Mouse (Mus musculus) midbrain, embryonic 14.5 days (tissue): ENCODE measurements around the gene Adamts12. TPM values are rescaled to one million over a fixed set of nuclear protein-coding genes. Genes with fewer than 3 reads are reported as not detected.
A peak's percentile ranks its signal among the peaks of the same experiment; 100 is the strongest.

Experiments used
- ATAC-seq: fragments of 200-750 bp; cut with Nextera tagmentation; 2 replicates; pipeline ENCODE4 v1.8.0; 2017; ENCODE audit warnings: moderate number of reproducible peaks, moderate library complexity; ENCODE audit not compliant: low FRiP score, low TSS enrichment
- DNase-seq: peaks from one replicate; pipeline ENCODE4 v3.0.0-alpha.2; 2015
- H3K27ac ChIP-seq: fragments of 300-500 bp; sonication (generic); replicated peaks from 2 replicates; pipeline ENCODE4 v1.5.1; 2014; ENCODE audit warnings: mild to moderate bottlenecking, low read depth, low read length, moderate library complexity
- H3K27me3 ChIP-seq: fragments of 300-500 bp; sonication (generic); 2 replicates; pipeline ENCODE4 v1.6.1; 2014; ENCODE audit warnings: low read length, control low read depth, mixed read lengths; ENCODE audit not compliant: control insufficient read depth, insufficient read depth
- H3K36me3 ChIP-seq: fragments of 300-500 bp; sonication (generic); 2 replicates; pipeline ENCODE4 v1.6.1; 2014; ENCODE audit warnings: low read length, control low read depth; ENCODE audit not compliant: control insufficient read depth, insufficient read depth
- H3K4me1 ChIP-seq: fragments of 300-500 bp; sonication (generic); 2 replicates; pipeline ENCODE4 v1.6.1; 2014; ENCODE audit warnings: mild to moderate bottlenecking, antibody characterized with exemption, low read length, control low read depth; ENCODE audit not compliant: control insufficient read depth, insufficient read depth
- H3K4me2 ChIP-seq: fragments of 300-500 bp; sonication (generic); 2 replicates; pipeline ENCODE4 v1.6.1; 2014; ENCODE audit warnings: mild to moderate bottlenecking, low read length, moderate library complexity
- H3K4me3 ChIP-seq: fragments of 300-500 bp; sonication (generic); replicated peaks from 2 replicates; pipeline ENCODE4 v1.5.1; 2014; ENCODE audit warnings: low read depth, low read length
- H3K9ac ChIP-seq: fragments of 300-500 bp; sonication (generic); replicated peaks from 2 replicates; pipeline ENCODE4 v1.6.1; 2014; ENCODE audit warnings: mild to moderate bottlenecking, low read length, moderate library complexity
- H3K9me3 ChIP-seq: fragments of 300-500 bp; sonication (generic); 2 replicates; pipeline ENCODE4 v1.6.1; 2016; ENCODE audit warnings: low read length, control low read depth, mixed read lengths; ENCODE audit not compliant: control insufficient read depth
- WGBS: fragments of 180-500 bp; shearing (Covaris S2); extraction: QIAGEN DNeasy Blood & Tissue Kit; methylation state at CpG from one replicate; pipeline ENCODE4 v1.1.7; 2014; 5-methylcytosine and 5-hydroxymethylcytosine counted together
- polyA plus RNA-seq: library from polyadenylated mRNA; unstranded; fragments of >200 nt; fragmentation: Nextera tagmentation; extraction: Ambion mirVana; gene quantifications from 2 replicates; pipeline ENCODE4 v1.2.1, GENCODE M21; 2014

The Adamts12 gene
- polyA plus RNA-seq, 1 experiment from 2014 or later = 2.8 TPM

DNA sequence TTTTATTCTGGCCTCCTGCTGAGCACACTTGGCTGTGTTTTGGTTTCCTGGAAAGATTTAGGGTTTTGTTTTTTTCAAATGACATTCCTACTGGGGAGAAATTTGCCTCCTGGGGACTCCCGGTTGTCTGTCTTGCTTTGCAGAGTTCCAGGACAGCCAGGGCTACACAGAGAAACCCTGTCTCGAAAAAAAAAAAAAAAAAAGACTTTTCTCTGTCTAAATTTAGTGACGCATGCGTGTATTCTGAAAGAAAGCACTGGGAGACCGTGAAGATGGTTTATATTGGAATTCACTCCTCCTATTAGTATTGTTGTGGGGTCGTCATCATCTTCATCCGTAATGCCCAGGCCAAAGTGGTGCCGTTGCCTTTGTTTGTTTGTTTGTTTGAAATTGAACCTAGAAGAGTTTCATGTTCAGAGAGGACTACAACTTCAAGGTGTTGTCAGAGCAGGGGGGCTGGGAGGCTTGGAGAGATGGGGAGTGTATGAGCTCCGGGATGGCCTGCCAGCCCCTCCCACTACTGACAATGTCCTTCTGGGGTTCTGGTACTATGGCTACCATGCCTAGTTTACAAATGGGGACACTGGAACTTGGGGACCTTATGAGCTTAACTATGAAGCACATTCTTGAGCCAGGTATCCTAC lies 1.1 kb downstream of the Adamts12 start:
- Histone ChIP-seq H3K27ac (no peak overlapping the region), H3K9me3 (no peaks in the 10 kb centered on the region), H3K4me3 (peak overlapping the region; percentile 23), H3K9ac (peak overlapping the region; percentile 9; the same call in 1 of the 2 replicates), H3K36me3 (no peaks in the 10 kb centered on the region), H3K4me2 (peak overlapping the region; percentile 54), H3K27me3 (no peaks in the 10 kb centered on the region), H3K4me1 (peaks cover 26% of the 10 kb centered on the region)
- DNase-seq (no peak), ATAC-seq (peak; percentile 44; the same call in 1 of the 2 replicates)
- WGBS = 10% methylated on average over 9 of the region's 9 CpGs

DNA sequence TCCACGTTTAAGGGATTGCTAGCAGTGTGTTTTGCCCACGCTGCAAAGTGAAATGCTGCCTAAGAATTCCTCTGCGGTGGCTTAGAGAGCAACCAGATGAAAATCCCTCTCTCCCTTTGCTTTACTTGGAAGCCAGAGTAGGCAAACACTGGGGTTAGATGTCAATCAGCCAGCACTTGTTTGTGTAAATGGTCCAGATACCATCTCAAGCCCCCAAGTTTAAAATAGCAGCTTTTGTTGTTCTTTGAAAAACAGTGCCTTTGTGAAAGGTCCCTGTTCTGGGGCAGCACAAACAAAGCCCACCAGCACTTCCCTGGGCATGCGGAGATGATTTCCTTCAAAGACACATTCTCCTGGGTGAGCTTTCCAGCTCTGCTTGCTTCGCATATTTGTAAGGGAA lies 1.7 kb downstream of the Adamts12 start:
- peak; percentile 50 for DNase-seq
- H3K27ac ChIP-seq = no peak overlapping the region; the same call in 1 of the 2 replicates
- H3K4me1 ChIP-seq = peaks cover 26% of the 10 kb centered on the region
- peak overlapping the region; percentile 54 for H3K4me2 ChIP-seq
- H3K4me3 ChIP-seq = peak overlapping the region; percentile 23; the same call in 1 of the 2 replicates
- ATAC-seq = no peak
- H3K27me3 ChIP-seq = no peaks in the 10 kb centered on the region
- H3K9me3 ChIP-seq = no peaks in the 10 kb centered on the region
- H3K9ac ChIP-seq = peak overlapping the region; percentile 9; the same call in 1 of the 2 replicates
- no peaks in the 10 kb centered on the region for H3K36me3 ChIP-seq
- 5% methylated on average over 5 of the region's 5 CpGs for WGBS

DNA sequence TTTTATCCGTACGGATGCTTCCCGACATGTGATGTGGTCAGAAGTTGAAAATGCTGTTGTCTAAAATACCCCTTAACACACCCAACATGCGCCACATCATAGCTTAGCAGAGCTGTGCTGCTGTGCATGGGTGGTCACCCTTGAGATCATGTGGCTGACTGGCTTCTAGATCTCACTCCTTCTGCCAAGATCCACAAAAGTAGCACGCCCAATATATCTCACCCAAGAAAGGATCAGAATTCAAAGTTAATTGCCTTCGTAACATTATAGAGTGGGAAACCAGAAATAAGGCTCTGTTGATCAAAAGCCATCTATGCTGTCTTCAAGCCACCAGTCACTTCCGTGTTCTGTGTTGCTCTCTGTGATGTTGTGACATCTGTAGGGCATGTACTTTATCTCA lies 3.3 kb downstream of the Adamts12 start:
- DNase-seq (no peak), ATAC-seq (no peak)
- WGBS = 90% methylated on average over 7 of the region's 7 CpGs
- peaks cover 26% of the 10 kb centered on the region for H3K4me1 ChIP-seq
- H3K36me3 ChIP-seq = no peaks in the 10 kb centered on the region
- no peak overlapping the region for H3K4me3 ChIP-seq
- no peaks in the 10 kb centered on the region for H3K9me3 ChIP-seq
- no peak overlapping the region for H3K27ac ChIP-seq
- no peaks in the 10 kb centered on the region for H3K27me3 ChIP-seq
- no peak overlapping the region for H3K9ac ChIP-seq
- H3K4me2 ChIP-seq = no peak overlapping the region

DNA sequence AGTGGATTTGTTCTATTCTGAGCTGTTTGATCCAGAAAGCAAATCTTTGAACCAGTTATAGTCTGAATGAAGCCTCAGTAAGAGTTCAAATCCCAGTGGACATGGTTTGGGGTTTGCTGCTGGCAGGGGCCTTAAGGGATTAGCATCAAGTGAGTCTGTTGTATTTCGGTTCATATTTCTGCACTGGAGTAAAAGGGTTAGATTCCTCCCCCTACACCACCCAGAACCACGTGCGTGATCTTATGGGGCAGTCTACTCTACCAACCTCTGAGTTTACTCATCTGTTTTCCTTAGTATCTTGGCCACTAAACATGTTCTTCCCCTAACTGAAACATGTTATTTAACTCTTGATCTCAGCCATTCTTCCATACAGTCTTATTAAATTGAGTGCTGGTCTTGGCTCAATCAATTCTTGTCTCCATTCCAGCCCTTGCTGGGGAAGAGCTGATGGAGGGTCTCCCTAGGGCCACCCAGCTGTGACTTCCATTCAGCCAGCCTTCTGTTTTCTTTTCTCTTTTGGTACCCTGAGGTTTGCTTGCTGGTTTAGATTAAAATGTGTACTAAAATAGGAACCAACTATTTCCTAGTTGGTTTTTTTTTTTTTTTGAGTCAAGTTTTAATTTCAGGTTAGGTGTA lies 11.3 kb downstream of the Adamts12 start:
- Histone ChIP-seq H3K4me1 (no peaks in the 10 kb centered on the region), H3K27me3 (no peaks in the 10 kb centered on the region), H3K9ac (no peak overlapping the region), H3K27ac (no peak overlapping the region), H3K4me3 (no peak overlapping the region), H3K4me2 (no peak overlapping the region), H3K36me3 (no peaks in the 10 kb centered on the region), H3K9me3 (no peaks in the 10 kb centered on the region)
- WGBS = 78% methylated on average over 3 of the region's 3 CpGs
- ATAC-seq = no peak
- DNase-seq = no peak

DNA sequence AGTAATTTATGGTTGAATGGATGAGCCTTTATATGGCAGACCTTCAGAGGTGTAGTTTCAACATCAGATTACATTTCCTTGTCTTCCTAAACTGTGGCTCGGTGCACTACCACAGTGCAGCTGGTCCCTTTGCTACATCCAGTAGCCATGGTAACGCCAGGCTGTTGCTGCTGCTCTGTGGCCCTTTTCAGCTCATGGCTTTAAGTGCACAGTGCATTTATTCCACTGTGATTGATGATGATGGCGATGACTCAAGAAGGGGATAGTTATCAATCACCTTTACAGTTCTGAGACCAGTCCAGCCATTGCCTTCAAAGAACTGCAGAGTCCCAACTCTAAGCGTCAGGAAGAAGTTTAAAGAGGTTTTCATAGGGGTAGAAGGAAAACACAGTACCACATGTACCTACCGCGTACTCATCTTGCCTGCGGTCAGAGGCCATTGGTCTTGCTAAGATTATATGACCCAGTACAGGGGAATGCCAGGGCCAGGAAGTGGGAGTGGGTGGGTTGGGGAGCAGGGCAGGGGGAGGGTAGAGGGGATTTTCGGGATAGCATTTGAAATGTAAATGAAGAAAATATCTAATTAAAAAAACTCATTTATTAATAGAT lies 18.5 kb downstream of the Adamts12 start:
- H3K27ac ChIP-seq = no peak overlapping the region
- no peak overlapping the region for H3K4me3 ChIP-seq
- no peaks in the 10 kb centered on the region for H3K4me1 ChIP-seq
- DNase-seq (peak; percentile 69), ATAC-seq (peak; percentile 73)
- H3K36me3 ChIP-seq = no peaks in the 10 kb centered on the region
- H3K9ac ChIP-seq = no peak overlapping the region
- H3K4me2 ChIP-seq = no peak overlapping the region
- WGBS = 75% methylated on average over 8 of the region's 8 CpGs
- H3K27me3 ChIP-seq = no peaks in the 10 kb centered on the region
- no peaks in the 10 kb centered on the region for H3K9me3 ChIP-seq

DNA sequence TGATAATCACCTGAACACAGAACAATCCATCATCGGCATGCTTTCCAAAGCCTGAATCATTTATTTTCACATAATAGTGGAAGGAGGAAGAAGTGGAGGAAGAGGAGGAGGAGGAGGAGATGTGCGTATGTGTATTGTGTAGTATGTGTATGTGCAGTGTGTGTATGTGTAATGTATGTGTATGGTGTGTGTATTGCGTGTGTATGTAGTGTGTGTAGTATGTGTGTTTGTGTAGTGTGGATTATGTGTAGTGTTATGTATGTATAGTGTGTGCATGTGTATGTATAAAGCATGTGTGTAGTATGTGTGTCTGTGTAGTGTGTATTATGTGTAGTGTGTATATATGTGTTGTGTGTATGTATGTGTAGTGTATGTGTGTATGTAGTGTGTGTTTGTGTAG lies 19.1 kb downstream of the Adamts12 start:
- ATAC-seq (no peak), DNase-seq (no peak)
- no peak overlapping the region for H3K4me2 ChIP-seq
- H3K36me3 ChIP-seq = no peaks in the 10 kb centered on the region
- H3K27me3 ChIP-seq = no peaks in the 10 kb centered on the region
- H3K9me3 ChIP-seq = no peaks in the 10 kb centered on the region
- 87% methylated on average over 3 of the region's 3 CpGs for WGBS
- H3K4me3 ChIP-seq = no peak overlapping the region
- H3K9ac ChIP-seq = no peak overlapping the region
- H3K27ac ChIP-seq = no peak overlapping the region
- no peaks in the 10 kb centered on the region for H3K4me1 ChIP-seq

DNA sequence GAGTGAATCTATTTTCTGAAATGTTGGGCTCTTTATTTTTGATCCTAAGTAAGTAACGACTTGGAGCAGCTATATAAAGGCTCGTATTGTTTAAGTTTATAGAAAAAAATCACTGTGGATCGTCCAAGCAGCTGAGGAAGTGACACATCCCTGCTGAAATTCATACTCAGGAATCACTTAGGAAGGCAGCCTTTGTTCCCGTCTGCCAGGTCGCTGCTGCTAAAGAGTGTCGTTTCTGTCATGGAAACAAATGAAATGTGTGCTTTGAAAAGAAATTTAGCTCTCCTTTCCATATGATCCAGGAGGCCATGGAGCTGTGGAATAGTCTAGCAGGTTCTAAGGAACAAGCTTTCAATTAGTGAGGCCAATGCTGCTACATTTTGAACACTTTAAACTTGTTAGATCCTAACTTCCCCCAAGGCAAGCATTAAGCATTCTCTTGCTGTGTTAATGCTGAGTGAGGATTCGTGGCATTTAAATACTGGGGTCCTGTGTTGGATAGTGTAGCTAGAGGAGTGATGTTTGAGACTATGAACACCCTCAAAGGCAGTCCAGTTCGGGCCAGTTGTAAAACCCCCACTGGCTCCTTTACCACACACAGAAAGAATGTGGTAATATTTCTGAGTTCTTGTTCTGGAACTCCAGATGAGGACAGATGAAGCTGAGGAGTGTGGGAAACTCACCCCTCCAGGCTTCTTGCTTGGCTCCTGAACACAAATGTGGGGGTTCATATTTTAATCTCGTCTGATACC lies 19.8 kb downstream of the Adamts12 start:
- Histone ChIP-seq H3K9me3 (no peaks in the 10 kb centered on the region), H3K27me3 (no peaks in the 10 kb centered on the region), H3K27ac (no peak overlapping the region), H3K4me2 (no peak overlapping the region), H3K4me3 (no peak overlapping the region), H3K36me3 (no peaks in the 10 kb centered on the region), H3K9ac (no peak overlapping the region), H3K4me1 (no peaks in the 10 kb centered on the region)
- 35% methylated on average over 9 of the region's 9 CpGs for WGBS
- peak; percentile 32 for DNase-seq
- no peak for ATAC-seq

DNA sequence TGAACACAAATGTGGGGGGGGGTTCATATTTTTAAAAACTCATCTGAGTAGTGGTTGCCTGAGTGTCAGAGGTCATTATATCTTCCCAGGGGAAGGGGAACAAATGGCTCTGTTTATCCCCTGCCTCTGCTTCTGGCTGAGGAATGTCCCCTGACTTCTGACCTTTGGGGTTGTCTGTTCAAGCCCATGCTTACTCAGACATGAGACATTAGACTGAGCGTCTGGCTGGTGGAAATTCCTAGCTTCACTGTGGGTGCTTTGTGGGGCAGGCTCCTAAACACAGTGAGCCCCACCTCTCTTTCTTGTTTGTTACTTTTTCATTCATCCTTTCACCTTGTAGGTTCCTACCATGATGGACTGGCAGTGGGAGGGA lies 20.4 kb downstream of the Adamts12 start:
- 42% methylated on average over 1 of the region's 1 CpGs for WGBS
- no peak for DNase-seq
- Histone ChIP-seq H3K27ac (no peak overlapping the region), H3K27me3 (no peaks in the 10 kb centered on the region), H3K9ac (no peak overlapping the region), H3K9me3 (no peaks in the 10 kb centered on the region), H3K36me3 (no peaks in the 10 kb centered on the region), H3K4me3 (no peak overlapping the region), H3K4me1 (no peaks in the 10 kb centered on the region), H3K4me2 (no peak overlapping the region)
- ATAC-seq = no peak
